Mouse (Mus musculus) brown adipose tissue, adult 24 weeks (tissue): ENCODE results near the gene Twf1. TPM values are rescaled to one million over a fixed set of nuclear protein-coding genes. Genes with fewer than 3 reads are reported as not detected.

Source experiments
- H3K27ac ChIP-seq: fragments of 200-500 bp; replicated peaks from 2 replicates; pipeline ENCODE4 v1.5.1; 2012; ENCODE audit warnings: low read depth, mild to moderate bottlenecking, low read length
- H3K4me1 ChIP-seq: fragments of 200-500 bp; 2 replicates; pipeline ENCODE4 v1.6.1; 2012; ENCODE audit warnings: low read length, mixed read lengths; ENCODE audit not compliant: control insufficient read depth, insufficient read depth, insufficient read length
- H3K4me3 ChIP-seq: fragments of 200-500 bp; 2 replicates; pipeline ENCODE4 v1.5.1; 2012; ENCODE audit warnings: low read depth, mild to moderate bottlenecking, low read length, moderate library complexity; ENCODE audit not compliant: insufficient read depth
- polyA plus RNA-seq: library from polyadenylated mRNA; stranded (reverse); fragments of >200 nt; gene quantifications from 2 replicates; pipeline ENCODE4 v1.2.4, GENCODE M21; 2012; ENCODE audit not compliant: missing spikeins, insufficient read depth, insufficient read length

Twf1 gene
- 40.7 and 53.0 TPM in 2 replicates for polyA plus RNA-seq

DNA sequence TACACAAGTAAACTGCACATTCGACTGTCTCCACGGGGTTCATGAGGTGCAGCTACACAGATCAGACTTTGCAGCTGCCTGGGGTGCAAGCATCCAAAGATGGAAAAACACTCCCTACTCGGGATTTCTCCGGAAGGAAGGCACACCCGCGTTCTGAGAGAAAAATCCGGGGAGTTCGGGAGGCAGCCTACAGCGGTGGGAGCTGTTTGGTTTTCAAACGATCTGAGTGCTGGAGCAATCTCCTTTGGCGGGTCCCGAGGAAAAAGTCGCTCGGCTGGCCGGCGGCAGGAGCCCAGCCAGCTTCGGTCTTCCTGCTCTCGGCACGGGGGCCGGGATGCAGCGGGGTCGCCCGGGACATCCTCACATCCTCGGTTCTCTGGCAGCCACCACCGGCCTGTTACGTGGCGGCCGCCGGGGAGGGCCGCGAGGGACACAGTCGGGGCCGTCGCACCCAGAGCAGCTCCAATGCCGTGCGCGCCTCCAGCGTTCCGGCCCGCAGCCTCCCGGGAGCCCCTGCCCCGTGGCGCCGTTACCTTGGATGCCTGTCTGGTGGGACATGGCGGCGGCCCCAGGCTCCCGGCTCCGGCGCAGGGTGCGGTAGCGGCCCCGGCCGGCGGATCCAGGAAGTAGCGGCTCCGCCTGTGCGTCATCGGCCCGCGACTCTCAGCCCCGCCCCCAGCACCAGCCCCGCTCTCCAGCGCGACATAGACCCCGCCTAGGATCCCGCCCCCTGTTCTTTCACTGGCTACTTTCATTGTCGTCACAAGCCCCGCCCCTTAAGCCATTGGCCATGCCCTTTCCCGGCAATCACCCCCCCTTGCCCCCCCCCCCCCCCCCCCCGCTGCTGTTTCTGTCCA lies at the start of gene Twf1:
Gene Twf1 (minus strand): TSS at position 671 of the 857 bp plus-strand sequence.
- Histone ChIP-seq H3K27ac (peak within 1 kb of the TSS; percentile 89), H3K4me1 (no peaks in the 10 kb centered on the region), H3K4me3 (peak within 1 kb of the TSS; percentile 99)

GRCm38 (mm10) chr15:94639126-94639525 lies 49.4 kb upstream of the Twf1 start:
- Histone ChIP-seq H3K4me3 (no peak overlapping the region), H3K4me1 (no peaks in the 10 kb centered on the region), H3K27ac (no peak overlapping the region)

GRCm38 (mm10) chr15:94638207-94638606 lies 48.5 kb upstream of the Twf1 start:
- H3K4me1 ChIP-seq, result no peaks in the 10 kb centered on the region
- H3K27ac ChIP-seq, result no peak overlapping the region
- H3K4me3 ChIP-seq, result no peak overlapping the region

DNA sequence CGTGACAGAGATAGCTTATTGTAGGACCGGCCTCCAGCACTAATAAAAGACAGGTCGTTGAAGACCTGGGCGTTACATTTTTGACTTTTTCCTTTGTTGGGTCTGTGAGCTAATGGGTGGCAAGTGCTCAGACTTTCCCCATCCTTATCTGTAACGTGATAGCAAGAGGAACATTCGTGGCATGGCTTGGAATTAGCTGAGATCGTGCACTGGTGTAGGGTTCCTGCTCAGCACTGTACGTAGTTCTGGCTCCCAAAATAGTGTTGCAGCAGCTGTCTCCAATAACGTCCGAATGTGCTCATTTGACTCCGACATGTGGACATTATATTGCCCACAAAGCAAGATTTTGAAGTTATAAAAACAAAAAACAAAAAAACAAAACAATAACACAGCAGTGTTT lies 44.8 kb upstream of the Twf1 start:
- no peak overlapping the region for H3K27ac ChIP-seq
- no peak overlapping the region for H3K4me3 ChIP-seq
- H3K4me1 ChIP-seq, result no peaks in the 10 kb centered on the region

GRCm38 (mm10) chr15:94630553-94630952 lies 40.9 kb upstream of the Twf1 start:
- no peaks in the 10 kb centered on the region for H3K4me1 ChIP-seq
- no peak overlapping the region for H3K4me3 ChIP-seq
- H3K27ac ChIP-seq, result no peak overlapping the region

DNA sequence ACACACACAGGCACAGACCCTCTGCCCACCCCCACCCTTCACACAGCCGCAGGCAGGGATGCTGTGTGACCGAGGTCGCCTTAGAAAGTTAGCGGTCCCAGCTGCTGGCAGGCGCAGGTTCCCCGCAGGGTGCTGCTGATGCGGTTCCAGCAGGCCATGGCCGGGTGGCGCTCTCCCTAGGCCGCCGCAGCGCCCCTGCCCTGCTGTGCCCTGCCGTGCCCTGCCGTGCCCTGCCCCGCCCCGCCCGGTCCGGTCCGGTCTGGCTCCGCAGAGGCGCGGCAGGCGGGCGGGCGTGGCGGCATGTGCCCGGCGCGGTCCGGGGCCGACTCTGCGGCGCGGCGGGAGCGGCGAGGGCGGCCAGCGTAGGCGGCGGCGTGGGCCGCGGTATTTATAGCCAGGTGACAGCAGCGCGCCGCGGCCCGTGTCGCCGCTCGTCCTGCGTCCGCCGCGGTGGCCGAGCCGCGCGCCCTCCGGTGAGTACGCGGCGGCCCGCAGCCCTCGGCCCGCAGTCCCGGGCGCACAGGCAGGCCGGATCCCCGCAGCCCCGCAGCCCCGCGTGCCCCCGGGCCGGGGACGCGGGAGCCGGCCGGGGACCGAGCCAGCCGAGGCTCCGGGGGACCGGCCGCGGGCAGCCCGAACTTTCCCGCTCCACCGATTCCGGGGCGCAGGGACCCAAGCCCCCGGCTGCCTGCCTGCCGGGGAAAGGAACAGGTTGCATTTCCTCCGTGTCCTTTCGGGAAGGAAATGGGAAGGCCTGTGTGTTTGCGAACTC lies 39.3 kb upstream of the Twf1 start, which contains the start of gene Tmem117:
Gene Tmem117 (plus strand): TSS at position 403 of the 772 bp plus-strand sequence.
- Histone ChIP-seq H3K4me1 (no peaks in the 10 kb centered on the region), H3K4me3 (peak within 1 kb of the TSS; percentile 42), H3K27ac (no peak within 1 kb of the TSS)

- peak overlapping the region; percentile 42; the same call in 1 of the 2 replicates for H3K4me3 ChIP-seq
- no peaks in the 10 kb centered on the region for H3K4me1 ChIP-seq
- H3K27ac ChIP-seq, result no peak overlapping the region
Measured at GRCm38 (mm10) chr15:94628463-94628829, 38.8 kb upstream of the Twf1 start.

DNA sequence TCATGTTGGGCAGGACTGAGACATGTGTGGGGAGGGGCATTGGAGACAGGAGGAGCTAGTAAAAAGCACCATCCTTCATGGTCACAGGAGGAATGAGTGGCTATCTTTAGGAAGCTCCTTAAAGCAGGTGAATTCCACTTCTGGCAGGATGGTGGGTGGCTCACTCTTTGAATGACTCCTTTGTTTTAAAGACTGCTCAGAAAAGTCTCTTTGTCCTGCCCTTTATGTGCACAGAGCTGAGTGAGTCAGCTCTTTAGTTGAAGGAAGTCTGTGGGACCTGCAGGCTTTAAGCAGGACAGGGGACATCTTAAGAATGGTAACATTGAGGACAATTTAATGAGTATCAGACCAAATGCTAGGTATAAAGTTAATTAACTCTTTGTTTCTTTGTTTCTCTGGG lies 31.2 kb upstream of the Twf1 start:
- Histone ChIP-seq H3K27ac (no peak overlapping the region), H3K4me1 (no peaks in the 10 kb centered on the region), H3K4me3 (no peak overlapping the region)

GRCm38 (mm10) chr15:94616036-94616435 lies 26.3 kb upstream of the Twf1 start:
- Histone ChIP-seq H3K4me3 (no peak overlapping the region), H3K27ac (no peak overlapping the region), H3K4me1 (no peaks in the 10 kb centered on the region)

- Histone ChIP-seq H3K27ac (no peak overlapping the region), H3K4me1 (no peaks in the 10 kb centered on the region), H3K4me3 (no peak overlapping the region)
Measured at GRCm38 (mm10) chr15:94607768-94608167, 18.1 kb upstream of the Twf1 start.

DNA sequence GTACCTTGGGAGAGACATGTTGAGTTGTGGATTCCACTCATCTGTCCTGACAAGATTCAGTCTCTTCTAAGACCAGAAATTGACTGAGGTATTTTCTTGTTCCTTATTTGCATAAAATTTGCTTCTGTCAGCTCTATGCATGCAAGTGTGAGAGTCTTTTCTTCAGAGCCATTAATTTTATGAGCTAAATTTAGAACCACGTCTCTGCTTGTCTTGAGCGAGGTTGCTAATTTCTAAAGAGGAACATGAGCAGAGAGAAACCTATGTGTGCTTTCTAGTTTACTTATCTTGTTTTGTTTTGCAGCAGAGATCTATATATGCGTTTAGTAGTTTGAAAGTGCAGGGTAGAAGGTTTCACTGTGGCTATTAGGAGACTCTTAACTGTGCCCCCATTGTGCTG lies 12.8 kb upstream of the Twf1 start:
- Histone ChIP-seq H3K4me3 (no peak overlapping the region), H3K4me1 (no peaks in the 10 kb centered on the region), H3K27ac (no peak overlapping the region)

DNA sequence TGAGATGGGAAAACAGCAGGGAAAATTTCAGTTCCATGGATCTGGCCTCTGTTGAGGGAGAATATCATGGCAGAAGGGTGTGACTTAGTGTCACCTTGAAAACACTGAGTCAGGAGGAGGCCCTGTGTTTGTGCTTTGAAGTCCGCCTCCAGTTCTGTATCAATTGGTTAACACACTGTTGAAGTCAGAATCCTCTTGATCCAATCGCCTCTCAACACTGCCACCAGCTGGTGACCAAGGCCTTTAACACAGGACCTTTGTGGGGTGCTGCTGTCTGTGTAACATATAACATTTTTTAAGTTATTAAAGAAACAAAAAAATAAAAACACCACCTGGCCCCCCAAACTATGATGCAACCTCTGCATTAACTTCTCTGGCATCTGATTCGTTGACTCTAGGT lies 11.7 kb upstream of the Twf1 start:
- H3K4me3 ChIP-seq, result no peak overlapping the region
- no peak overlapping the region for H3K27ac ChIP-seq
- H3K4me1 ChIP-seq, result no peaks in the 10 kb centered on the region

DNA sequence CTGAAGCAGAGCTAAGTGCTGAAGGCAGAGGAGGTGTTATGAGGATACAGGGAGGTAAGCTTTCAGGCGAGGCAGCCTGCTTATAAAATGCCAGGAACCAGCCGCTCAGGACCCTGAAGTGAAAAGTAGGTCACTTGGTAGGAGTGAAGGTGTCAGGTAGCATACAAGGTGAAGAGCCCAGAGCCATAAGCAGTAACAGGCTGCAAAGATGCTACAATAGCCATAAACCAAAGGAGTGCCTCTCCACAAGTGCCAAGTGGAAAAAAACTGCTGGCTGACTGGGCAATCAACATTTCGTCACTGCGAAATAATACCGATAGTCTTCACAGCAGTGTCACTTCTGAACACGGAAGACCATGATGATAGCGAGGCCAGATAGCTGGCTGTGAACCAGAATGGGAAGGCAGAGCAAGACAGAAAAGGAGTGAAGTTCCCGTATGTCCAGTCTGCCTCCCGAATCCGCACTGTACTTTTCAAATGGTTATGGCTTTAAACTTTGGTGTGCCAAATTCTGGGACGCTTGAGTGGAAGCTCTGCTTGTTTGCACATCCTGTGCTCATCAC lies 10.5 kb upstream of the Twf1 start:
- H3K4me3 ChIP-seq, result no peak overlapping the region
- no peaks in the 10 kb centered on the region for H3K4me1 ChIP-seq
- H3K27ac ChIP-seq, result no peak overlapping the region

DNA sequence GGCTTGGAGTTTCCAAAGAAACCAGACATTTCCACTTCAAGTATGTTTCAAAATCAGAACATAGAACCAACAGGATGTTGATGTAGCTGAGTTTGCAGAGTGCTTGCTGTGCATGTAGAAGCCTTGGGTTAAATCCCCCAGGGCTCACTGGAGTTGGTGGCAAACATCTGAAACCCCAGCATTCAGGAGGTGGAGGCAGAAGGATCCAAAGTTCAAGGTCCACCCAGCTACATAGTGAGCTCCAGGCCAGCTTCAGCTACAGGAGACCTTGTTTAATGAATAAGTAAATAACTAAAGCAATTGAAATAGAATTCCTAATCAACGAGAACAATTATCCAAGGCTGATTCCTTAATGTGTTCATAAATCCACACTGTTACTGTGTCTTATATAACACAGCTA lies 3.9 kb upstream of the Twf1 start:
- H3K4me1 ChIP-seq, result no peaks in the 10 kb centered on the region
- no peak overlapping the region for H3K4me3 ChIP-seq
- no peak overlapping the region for H3K27ac ChIP-seq

DNA sequence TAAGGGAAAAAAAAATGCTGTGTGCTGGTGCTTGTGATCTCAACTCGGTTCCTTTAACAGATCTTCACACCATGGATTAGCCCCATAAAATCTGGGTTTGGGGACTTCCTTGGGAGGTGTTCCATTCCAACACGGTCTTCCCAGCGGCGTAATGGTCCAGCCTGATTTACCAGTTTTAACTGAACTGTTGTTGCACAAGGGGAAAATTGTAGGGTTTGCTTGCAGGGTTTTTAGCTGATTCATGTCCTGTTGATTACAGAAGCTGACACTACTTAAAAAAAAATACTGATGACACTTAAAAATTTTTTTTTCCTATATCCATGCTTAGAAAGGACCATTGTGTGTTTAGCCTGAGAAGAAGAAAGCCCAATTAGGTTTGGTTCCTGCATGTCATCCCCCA lies 1.7 kb upstream of the Twf1 start:
- H3K4me1 ChIP-seq, result no peaks in the 10 kb centered on the region
- H3K4me3 ChIP-seq, result no peak overlapping the region
- peak overlapping the region; percentile 43; the same call in 1 of the 2 replicates for H3K27ac ChIP-seq
